Mouse (Mus musculus): Measurements from ENCODE around the gene Pgbd1.
"Not testable (repeated sequence)": the region's sequence is repeated elsewhere in the genome, so short reads cannot be mapped to it uniquely, and the experiment has no call there.

Pgbd1 gene

GRCm38 (mm10) chr13:21440503-21441206 is at the start of gene Pgbd1:
TSS of gene Pgbd1 (minus strand) at chr13:21441058.
- DNase-seq (ENCODE audit: low spot score in 2 of 2) = peak; percentile 27 to 32

- no peak for DNase-seq (ENCODE audit: low spot score in 2 of 2)
These were observed 46.0 kb upstream of the Pgbd1 start for GRCm38 (mm10) chr13:21486881-21487280.

- DNase-seq (ENCODE audit: low spot score in 2 of 2) = peak in 1 of 2 experiments; percentile 3
These were observed 38.2 kb upstream of the Pgbd1 start, which contains the start of the genes Zkscan4 and Gm10065 for GRCm38 (mm10) chr13:21478759-21479670. TSS of gene Zkscan4 (plus strand) at chr13:21478907. TSS of gene Gm10065 (minus strand) at chr13:21479441.

- DNase-seq (ENCODE audit: low spot score in 2 of 2) = no peak
These were observed 31.6 kb upstream of the Pgbd1 start for GRCm38 (mm10) chr13:21472427-21472826.

- no peak for DNase-seq (ENCODE audit: low spot score in 2 of 2)
These were observed 28.2 kb upstream of the Pgbd1 start for GRCm38 (mm10) chr13:21469097-21469496.

- peak; percentile 66 to 69 for DNase-seq (ENCODE audit: low spot score in 2 of 2)
These were observed 27.5 kb upstream of the Pgbd1 start, which contains the start of gene Nkapl for GRCm38 (mm10) chr13:21468061-21469019. TSS of gene Nkapl (minus strand) at chr13:21468509.

- DNase-seq (ENCODE audit: low spot score in 2 of 2) = no peak
These were observed 26.5 kb upstream of the Pgbd1 start for GRCm38 (mm10) chr13:21467336-21467735.

GRCm38 (mm10) chr13:21462516-21462915 is 21.7 kb upstream of the Pgbd1 start:
- not testable (repeated sequence) for DNase-seq (ENCODE audit: low spot score in 2 of 2)

GRCm38 (mm10) chr13:21456347-21456746 is 15.5 kb upstream of the Pgbd1 start:
- no peak for DNase-seq (ENCODE audit: low spot score in 2 of 2)

GRCm38 (mm10) chr13:21454133-21454532 is 13.3 kb upstream of the Pgbd1 start:
- DNase-seq (ENCODE audit: low spot score in 2 of 2) = no peak

- DNase-seq (ENCODE audit: low spot score in 2 of 2) = peak; percentile 69 to 76
These were observed 12.6 kb upstream of the Pgbd1 start, which contains the start of gene Zscan26 for GRCm38 (mm10) chr13:21453449-21453848. TSS of gene Zscan26 (minus strand) at chr13:21453730.

- no peak for DNase-seq (ENCODE audit: low spot score in 2 of 2)
These were observed 12.2 kb upstream of the Pgbd1 start for GRCm38 (mm10) chr13:21453042-21453441.

GRCm38 (mm10) chr13:21447856-21448614 is 7.2 kb upstream of the Pgbd1 start:
- DNase-seq (ENCODE audit: low spot score in 2 of 2) = no peak

- DNase-seq (ENCODE audit: low spot score in 2 of 2) = peak in 1 of 2 experiments; percentile 14
These were observed 5.9 kb upstream of the Pgbd1 start for GRCm38 (mm10) chr13:21446796-21447195.

GRCm38 (mm10) chr13:21441207-21441572 is 332 bp upstream of the Pgbd1 start:
- DNase-seq (ENCODE audit: low spot score in 2 of 2) = no peak

- DNase-seq (ENCODE audit: low spot score in 2 of 2) = no peak
These were observed 5.4 kb downstream of the Pgbd1 start for GRCm38 (mm10) chr13:21435476-21435875.

- no peak for DNase-seq (ENCODE audit: low spot score in 2 of 2)
These were observed 13.2 kb downstream of the Pgbd1 start for GRCm38 (mm10) chr13:21427631-21428030.

GRCm38 (mm10) chr13:21423301-21423700 is 17.6 kb downstream of the Pgbd1 start:
- no peak for DNase-seq (ENCODE audit: low spot score in 2 of 2)

- no peak for DNase-seq (ENCODE audit: low spot score in 2 of 2)
These were observed 22.0 kb downstream of the Pgbd1 start for GRCm38 (mm10) chr13:21418865-21419264.

- DNase-seq (ENCODE audit: low spot score in 2 of 2) = no peak
These were observed 23.4 kb downstream of the Pgbd1 start for GRCm38 (mm10) chr13:21417298-21418010.
